Mouse (Mus musculus): Measurements from ENCODE around the gene Pomgnt1. TPM values are rescaled to one million over a fixed set of nuclear protein-coding genes. Genes with fewer than 3 reads are reported as not detected.

Pomgnt1 gene
- total RNA-seq, 2 experiments from 2014 or later = 6.7 to 7.3 TPM

DNA sequence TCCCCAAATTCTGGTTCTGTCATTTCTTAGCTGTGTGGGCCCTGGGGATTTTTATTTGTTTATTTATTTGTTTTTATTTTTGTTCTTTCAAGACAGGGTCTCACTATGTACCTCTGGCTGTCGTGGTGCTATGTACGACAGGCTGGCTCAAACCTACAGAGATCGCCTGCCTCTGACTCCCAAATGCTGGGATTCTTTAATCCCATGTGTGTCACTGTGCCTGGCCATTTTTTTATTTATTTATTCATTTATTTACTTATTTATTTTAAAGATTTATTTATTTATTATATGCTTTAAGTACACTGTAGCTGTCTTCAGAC, 45.7 kb downstream of the Pomgnt1 start:
- no peak for ATAC-seq (ENCODE audit: poor library complexity, severe bottlenecking)

DNA sequence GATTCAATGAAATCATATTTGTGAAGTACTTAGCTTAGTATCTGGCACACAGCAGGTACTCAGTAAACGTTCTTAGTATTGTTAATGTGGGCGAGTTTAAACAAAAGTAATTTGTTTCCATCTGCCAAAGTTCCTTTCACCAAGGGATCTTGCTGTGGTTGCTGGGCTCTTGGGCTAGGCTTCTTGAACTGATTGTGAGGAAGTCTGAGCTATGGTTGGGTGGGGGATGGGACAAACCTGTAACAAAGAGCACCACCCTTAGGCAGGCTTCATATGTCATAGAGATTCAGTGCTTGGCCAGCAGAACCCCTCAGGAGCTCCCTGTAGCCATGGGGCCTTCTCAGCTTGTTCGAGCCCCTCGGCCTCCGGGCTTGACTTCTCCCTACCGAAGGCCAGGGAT, 49.4 kb downstream of the Pomgnt1 start, which contains the start of the genes 1700042G07Rik and Gm49337:
TSS of gene 1700042G07Rik (plus strand) at position 301 of the 400 bp plus-strand sequence.
TSS of gene Gm49337 (plus strand) at position 313 of the 400 bp plus-strand sequence.
- ATAC-seq (ENCODE audit: poor library complexity, severe bottlenecking) = no peak

DNA sequence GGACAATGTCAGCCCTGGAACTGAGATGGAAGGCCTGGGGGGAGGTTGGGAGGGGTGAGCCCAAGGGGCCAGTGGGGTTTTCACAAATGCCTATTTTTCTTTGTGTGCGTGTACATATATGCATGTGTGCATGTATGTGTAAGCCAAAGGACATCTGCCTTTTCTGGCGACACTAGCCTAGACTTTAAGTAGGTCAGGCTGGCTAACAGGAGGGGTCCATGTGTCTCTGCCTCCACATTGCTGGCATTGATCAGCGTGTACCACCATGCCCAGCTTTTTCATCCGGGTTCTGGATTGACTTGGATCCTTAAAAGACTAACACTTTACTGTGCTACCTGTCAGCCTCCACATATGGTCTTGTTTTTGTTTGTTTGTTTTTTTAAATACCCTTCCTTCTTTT, 50.1 kb downstream of the Pomgnt1 start:
- ATAC-seq (ENCODE audit: poor library complexity, severe bottlenecking) = no peak

DNA sequence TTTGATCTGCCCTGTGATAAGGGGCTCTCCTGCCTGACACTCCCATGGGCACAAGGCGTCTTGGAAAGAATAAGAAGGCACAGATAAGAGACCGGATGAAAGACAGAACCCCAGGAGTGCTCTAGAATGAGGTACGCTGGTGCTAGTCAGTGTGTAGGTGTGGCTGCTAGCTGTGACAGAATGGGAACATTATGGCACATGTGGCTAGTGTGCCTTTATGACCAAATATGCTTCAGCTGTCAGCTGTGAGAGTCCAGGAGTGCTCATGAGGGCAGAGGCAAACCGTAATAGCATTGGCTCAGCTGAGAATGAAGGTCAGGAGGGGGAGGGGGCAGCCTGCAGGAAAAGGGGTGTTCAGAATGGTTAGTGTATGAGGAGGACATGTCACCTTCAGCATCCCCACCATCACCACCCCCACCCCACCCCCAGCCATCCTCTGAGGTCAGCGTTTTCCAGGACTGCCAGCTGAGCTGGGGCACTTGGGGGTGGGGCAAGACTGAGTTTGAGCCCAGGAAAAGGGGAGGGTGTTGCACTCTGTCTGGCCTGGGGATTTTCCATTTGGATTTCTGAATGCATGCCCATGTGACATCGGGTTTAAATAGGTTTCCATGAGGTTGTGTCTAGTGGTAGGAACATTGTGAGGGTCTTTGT, 51.0 kb downstream of the Pomgnt1 start:
- no peak for ATAC-seq (ENCODE audit: poor library complexity, severe bottlenecking)

DNA sequence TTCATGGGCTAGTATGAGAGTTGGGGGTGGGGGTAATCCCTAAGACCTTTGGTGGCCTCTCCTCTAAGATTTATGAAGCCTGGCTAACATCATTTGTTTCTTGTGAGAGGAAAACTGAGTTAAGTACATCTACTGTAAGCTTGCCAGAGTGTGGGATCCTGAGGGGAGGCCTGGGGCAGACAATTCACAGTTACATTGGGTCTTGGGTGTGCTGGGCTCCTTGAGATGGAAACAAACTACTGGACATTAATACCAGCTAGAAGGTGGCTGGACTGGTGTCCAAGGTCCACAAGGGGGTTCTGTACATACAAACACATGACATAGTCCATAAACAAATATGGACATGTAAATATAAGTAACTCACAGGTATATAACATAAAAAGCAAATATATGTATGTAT, 51.5 kb downstream of the Pomgnt1 start:
- ATAC-seq (ENCODE audit: poor library complexity, severe bottlenecking) = no peak

DNA sequence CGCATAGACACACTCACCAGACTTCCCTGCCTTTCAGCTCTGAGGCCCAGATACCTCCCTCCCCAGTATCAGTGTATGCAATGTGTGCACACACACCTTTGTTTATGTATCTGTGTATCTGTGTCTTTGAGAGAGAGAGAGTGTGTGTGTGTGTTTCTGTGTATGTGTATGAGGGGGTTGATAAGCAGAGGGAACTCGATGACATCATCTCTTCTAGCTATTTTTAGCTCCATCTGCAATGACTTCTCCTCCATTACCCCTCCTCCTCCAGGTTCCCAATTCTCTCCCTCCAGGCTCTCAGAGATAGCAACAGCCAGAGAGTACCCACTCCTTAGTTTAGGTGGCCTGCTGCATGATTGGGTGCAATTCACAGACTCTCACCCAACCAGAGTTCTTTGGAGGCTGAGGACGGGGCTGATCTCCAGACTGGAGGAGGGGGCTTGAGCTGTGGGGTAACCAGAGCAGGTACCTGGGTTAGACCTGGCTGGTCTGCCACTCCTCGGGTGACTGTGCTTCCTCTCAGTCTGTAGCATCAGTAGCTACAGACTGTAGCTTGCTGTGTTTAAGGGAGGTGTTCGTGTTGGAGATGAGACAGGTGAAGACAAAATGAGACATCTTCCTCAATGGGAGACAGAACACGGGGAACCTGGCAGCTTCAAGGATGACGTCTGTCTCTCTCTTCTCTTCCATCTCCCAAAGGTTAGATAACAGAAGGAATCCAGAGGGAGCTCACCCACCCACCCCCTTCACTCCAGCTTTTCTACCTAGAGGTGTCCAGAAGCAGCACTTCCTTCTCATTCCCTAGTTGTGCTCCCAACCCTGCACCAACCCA, 52.3 kb downstream of the Pomgnt1 start:
- peak; percentile 9; the same call in 1 of the 2 replicates for ATAC-seq (ENCODE audit: poor library complexity, severe bottlenecking)

DNA sequence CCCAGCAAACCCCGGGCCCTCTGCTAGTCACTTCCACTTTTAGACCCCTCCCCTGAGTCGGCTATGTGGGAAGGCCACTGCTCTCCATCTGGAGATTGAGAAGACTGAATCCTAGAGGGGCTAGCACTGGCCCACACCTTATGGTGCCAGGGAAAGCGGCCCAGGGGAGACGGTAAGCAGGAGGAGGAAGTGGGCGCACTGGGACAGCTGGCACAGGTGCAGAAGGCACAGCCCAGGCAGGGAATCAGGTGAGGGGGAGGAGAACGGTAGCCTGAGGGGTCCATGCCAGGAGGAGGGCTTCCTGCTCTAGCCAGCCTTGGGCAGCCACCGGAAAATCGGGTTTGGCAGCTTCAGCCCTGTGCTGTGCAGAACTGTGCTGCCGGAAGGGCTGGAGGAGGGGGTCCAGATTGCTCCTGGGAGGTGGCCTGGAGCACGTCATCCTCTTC, 52.9 kb downstream of the Pomgnt1 start:
- ATAC-seq (ENCODE audit: poor library complexity, severe bottlenecking) = peak; percentile 53

DNA sequence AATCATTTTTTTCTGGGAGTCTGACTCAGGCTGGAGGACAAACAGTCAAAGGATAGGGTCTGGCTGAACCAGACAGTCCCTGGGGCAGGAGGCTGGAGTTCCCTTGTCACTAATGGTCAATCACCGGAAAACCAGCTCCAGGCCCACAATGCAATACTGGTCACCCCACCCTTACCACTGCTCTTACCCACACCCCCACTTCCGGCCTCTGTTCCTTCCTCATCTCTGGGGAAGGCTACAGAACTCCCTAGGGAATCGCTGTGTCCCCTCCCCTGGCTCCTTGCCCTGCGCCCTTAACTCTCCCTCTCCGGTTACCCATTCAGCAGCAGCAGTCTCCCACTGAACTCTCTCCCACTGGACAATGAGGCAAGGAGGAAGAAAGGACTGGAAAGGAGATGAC, 53.5 kb downstream of the Pomgnt1 start:
- ATAC-seq (ENCODE audit: poor library complexity, severe bottlenecking) = peak; percentile 61

DNA sequence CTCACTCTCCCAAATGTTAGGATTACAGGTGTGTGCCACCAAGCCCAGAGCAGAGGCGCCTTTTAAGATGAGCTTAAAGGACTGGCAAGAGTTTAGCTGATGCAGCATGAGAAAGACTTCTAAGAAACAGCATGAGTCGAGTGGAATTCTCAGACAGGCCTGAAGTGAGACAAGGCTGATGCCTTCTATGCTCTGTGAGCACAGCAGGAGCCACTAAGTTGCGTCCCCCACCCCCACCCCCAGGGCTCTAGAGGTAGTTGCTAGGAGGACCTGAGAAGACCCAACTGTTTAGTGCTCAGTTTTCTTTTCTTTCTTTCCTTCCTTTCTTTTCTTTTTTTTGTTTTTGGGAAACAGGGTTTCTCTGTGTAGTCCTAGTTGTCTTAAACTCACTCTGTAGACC, 58.4 kb downstream of the Pomgnt1 start:
- ATAC-seq (ENCODE audit: poor library complexity, severe bottlenecking) = no peak

DNA sequence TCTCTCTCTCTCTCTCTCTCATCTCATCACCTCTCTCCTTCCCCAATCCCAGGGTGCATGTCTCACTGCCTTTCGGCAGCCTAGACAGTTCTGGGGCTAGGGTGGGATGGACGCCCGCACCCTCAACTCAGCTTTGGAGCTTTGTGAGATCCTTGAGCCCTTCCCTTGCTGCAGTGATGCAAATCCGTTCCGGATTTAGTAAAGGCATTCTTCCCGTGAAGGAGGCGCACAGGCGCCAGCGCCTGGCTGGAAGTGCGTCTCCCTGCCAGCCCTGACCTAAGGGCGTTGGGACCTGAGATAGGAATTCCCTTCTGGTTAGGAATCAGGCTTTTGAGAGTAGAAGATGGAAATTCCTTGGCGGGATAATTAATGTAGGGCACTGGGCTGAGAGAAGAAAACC, 59.1 kb downstream of the Pomgnt1 start:
- no peak for ATAC-seq (ENCODE audit: poor library complexity, severe bottlenecking)

DNA sequence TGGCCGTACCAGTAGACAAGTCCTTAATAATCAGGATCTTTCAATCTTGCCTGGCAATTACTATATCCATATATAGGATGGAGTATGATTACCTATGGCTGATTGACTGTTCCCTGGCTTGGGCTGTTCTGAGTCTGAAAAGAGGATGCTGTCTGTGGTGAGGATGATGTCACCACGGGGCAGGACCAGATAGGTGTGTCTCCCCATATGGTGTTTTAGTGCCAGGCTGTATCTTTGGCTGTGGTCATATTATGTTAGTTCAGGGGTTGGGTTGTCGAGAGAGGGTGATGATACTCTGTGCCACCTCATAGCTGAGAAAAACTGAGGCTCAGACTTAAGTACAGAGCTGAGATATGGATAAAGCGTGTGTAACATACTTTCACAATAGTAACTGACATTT, 61.4 kb downstream of the Pomgnt1 start:
- ATAC-seq (ENCODE audit: poor library complexity, severe bottlenecking) = peak; percentile 64

DNA sequence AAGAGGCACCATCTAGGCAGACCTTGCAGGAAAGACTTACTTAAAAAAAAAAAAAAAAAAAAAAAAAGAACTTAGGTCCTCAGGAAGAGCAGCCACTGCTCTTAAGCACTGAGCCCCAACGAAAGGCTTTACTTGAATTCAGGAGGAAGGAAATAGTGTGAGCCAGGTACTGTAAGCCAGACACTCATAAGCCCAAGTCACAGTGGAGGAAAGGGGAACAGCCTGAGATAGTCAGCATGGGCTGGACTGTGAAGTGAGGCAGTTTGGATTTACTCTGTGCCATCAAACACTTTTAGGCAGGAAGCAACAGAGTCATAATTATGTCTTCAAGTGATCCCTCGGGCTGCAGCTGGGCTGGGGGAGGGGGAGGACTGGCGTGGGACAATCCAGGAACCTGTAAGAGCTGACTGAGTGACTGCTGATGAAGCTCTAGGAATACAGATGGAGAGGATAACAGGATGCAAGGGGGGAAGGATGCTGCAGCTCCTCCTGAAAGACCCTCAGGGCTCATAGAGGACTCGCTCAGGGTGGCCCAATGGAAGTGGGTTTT, 68.7 kb downstream of the Pomgnt1 start:
- ATAC-seq (ENCODE audit: poor library complexity, severe bottlenecking) = no peak

DNA sequence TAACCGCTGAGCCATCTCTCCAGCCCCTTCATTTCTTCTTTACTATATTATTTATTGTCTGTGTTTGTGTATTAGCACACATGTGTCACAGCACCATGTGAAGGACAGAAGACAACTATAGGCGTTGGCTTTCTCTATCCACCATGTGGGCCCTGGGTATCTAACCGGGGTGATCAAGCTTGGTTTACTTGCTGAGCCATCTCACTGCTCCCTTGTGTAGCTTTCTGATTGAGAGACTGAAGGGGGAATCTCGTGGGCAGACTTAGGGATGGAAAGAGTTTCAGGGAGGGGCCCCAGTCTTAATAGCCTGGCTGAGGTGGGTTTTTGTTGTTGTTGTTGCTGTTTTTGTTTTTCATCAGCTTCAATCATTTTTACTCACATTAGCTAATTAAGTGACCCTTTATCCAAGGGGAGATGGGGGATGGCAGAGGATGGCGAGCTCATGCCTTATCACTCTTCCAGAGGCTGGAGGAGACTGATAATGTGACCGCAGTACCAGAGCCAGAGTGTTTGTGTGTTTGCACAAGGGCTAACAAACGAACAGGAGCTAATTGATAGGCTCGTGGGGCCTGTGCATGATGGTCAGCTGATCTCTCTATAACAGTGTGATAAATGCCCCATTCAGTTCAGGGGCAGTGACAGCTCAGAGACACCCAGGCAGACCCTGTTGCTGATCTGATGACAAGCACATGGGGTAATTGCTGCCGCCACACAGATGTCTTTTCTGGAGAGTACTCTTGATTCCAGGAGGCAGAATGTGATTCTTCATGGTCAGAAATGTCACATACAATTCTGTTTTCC, 70.1 kb downstream of the Pomgnt1 start:
- ATAC-seq (ENCODE audit: poor library complexity, severe bottlenecking) = peak; percentile 24; the same call in 1 of the 2 replicates

DNA sequence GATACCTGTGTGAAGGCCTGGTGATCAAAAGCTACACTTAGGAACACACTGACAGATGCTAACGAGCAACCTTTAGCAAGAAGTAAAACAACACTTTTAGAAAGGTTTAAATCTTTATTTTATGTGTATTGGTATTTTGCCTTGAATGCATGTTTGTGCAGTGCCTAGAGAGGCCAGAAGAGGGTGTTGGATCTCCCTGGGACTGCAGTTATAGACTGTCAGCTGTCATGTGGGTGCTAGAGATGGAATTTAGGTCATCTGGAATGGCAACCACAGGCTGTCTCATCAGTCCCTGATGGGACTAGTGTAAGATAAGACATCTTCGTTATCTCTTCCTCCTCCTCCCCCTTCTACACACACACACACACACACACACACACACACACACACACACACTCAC, 74.8 kb downstream of the Pomgnt1 start:
- no peak for ATAC-seq (ENCODE audit: poor library complexity, severe bottlenecking)

DNA sequence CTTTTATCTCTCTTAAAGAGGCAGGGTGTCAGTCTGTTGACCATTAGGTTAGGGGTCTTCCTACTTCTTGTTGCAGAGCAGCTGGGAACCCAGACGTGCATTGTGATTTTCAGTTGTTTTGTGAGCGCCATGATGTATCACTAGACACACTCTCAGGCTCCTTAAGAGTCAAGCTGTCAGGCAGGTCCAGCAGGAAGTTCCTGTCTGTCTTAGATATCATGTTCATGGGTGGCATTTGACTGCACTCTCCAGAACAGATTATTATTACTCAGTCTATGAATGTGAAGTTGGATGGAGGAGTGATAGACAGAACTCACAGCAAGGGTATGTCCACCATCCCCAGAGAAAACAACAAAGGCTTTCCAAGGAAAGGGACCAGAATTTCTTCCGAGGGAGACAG, 80.8 kb downstream of the Pomgnt1 start:
- ATAC-seq (ENCODE audit: poor library complexity, severe bottlenecking) = no peak

DNA sequence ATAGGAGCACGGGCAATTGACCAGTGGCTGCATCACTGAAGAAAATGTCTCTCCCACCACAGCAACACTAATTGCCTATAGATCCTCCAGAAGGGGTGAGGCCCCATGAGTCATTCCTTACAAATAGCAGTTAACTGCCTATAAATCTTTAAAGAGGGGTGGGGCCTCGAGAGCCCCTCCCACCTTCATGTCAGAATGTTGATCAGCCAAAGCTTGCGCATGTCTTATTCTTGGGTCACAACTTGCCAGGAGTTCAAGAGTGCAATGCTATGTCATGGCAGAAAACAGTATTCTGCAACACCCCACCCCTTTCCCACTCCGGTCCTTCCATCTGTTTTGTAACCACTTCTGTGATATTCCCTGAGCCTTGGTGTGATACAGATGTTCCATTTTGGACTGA, 82.9 kb downstream of the Pomgnt1 start:
- no peak for ATAC-seq (ENCODE audit: poor library complexity, severe bottlenecking)

DNA sequence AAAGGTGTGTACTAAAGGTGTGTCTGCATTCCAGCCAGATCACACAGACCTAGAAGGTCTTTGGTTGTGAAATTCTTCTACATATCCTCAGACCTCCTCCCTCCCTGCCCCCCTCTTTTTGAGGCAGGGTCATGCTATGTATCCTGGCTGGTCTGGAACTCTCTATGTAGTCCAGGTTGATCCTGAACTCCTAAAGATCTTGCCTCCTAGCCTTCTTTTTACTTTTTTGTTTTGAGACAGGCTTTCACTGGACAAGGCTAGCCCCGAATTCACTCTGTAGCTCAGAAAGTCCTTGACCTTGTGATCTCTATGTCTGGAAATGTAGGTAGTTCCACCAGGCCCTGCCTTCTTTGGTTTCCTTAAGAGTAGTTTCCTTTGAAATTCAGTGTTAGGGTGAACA, 85.3 kb downstream of the Pomgnt1 start:
- ATAC-seq (ENCODE audit: poor library complexity, severe bottlenecking) = no peak

Data from megakaryocyte, adult 5-6 weeks (primary cell).